Mouse (Mus musculus) G1E (cell line): ENCODE data around the gene Ddi2. TPM values are rescaled to one million over a fixed set of nuclear protein-coding genes. Genes with fewer than 3 reads are reported as not detected.

ENCODE experiments used
- ATAC-seq: 2 replicates; pipeline ENCODE4 v1.8.0; 2016; ENCODE audit warnings: mild to moderate bottlenecking; ENCODE audit not compliant: insufficient number of reproducible peaks, poor library complexity, low FRiP score, severe bottlenecking; ENCODE audit errors: extremely low read depth
- DNase-seq: peaks from one replicate; pipeline ENCODE4 v3.0.0; 2012; ENCODE audit warnings: low spot score
- H3K27me3 ChIP-seq: 2 replicates; pipeline ENCODE4 v1.6.1; 2012; ENCODE audit warnings: mild to moderate bottlenecking, low read length, inconsistent platforms; ENCODE audit not compliant: insufficient read depth
- H3K36me3 ChIP-seq: replicated peaks from 2 replicates; pipeline ENCODE3; 2012; ENCODE audit warnings: mild to moderate bottlenecking, inconsistent platforms
- H3K4me1 ChIP-seq: 2 replicates; pipeline ENCODE4 v1.6.1; 2012; ENCODE audit warnings: low read depth, low read length, inconsistent platforms, mixed read lengths; ENCODE audit not compliant: insufficient read depth
- H3K4me3 ChIP-seq: 2 replicates; pipeline ENCODE4 v1.5.1; 2012; ENCODE audit warnings: low read depth, mild to moderate bottlenecking, inconsistent platforms, low read length, moderate library complexity, mixed read lengths
- H3K9me3 ChIP-seq: replicated peaks from 2 replicates; pipeline ENCODE4 v1.6.1; 2012; ENCODE audit warnings: inconsistent platforms
- CTCF ChIP-seq: IDR thresholded peaks from 2 replicates; pipeline ENCODE4 v1.5.1; 2012; ENCODE audit warnings: low read depth, low read length, inconsistent platforms, mixed read lengths
- GATA1 ChIP-seq: IDR thresholded peaks from 2 replicates; pipeline ENCODE4 v1.6.1; 2012; ENCODE audit warnings: borderline replicate concordance, low read length, inconsistent platforms, mixed read lengths
- GATA2 ChIP-seq: IDR thresholded peaks from 2 replicates; pipeline ENCODE4 v1.6.1; 2012; ENCODE audit warnings: low read depth, low read length, inconsistent platforms, borderline replicate concordance
- POLR2AphosphoS5 ChIP-seq: IDR thresholded peaks from 2 replicates; pipeline ENCODE4 v1.6.1; 2012; ENCODE audit warnings: low read depth, low read length, inconsistent platforms; ENCODE audit not compliant: insufficient replicate concordance
- TAL1 ChIP-seq: conservative IDR thresholded peaks from 2 replicates; pipeline ENCODE4 v1.6.1; 2012; ENCODE audit warnings: low read depth, low read length, inconsistent platforms, mixed read lengths
- polyA plus RNA-seq: library from polyadenylated mRNA; stranded (reverse); fragments of >175 nt; gene quantifications from 2 replicates; pipeline ENCODE4 v1.2.3, GENCODE M21; 2012
- total RNA-seq, 2 experiments: library from RNA; stranded (forward) in 1 of 2; stranded (reverse) in 1 of 2; fragments of 200-1000 nt in 1 of 2; fragments of >200 nt in 1 of 2; fragmentation: Nextera tagmentation in 1 of 2; gene quantifications; 2 replicates each; pipeline ENCODE4 v1.2.3; 2014 to 2017

Gene Ddi2
- total and polyA plus RNA-seq, 3 experiments, result 17.8 to 45.4 (median 27.9) TPM

DNA sequence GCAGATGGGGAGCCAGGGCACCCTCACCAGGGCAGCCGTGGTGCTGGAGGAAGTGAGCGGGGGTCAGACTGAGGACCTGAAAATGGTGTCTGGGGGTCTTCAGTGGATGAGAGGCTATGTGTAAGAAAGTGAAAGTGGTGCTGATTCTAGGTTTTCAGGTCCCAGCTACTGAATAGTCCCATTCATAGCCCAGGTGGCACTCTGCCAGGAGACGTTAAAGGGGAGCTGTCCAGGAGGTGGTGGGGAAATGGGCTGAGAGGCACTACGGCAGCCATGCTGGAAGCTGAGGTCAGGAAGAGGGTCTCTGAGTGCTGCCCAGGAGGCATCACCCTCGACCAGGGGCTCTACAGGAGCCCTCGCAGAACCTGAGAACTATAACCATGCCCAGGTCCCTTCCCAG lies 74.0 kb downstream of the Ddi2 start:
- peaks cover 80% of the 10 kb centered on the region for H3K36me3 ChIP-seq
- H3K4me3 ChIP-seq, result no peak overlapping the region
- H3K4me1 ChIP-seq, result no peaks in the 10 kb centered on the region
- DNase-seq (no peak), ATAC-seq (no peak)
- H3K9me3 ChIP-seq, result no peaks in the 10 kb centered on the region
- H3K27me3 ChIP-seq, result no peaks in the 10 kb centered on the region
- no peak for TF ChIP-seq GATA2
- no peak for TF ChIP-seq GATA1
- TF ChIP-seq TAL1, result no peak
- no peak for TF ChIP-seq CTCF
- no peak for TF ChIP-seq POLR2AphosphoS5

DNA sequence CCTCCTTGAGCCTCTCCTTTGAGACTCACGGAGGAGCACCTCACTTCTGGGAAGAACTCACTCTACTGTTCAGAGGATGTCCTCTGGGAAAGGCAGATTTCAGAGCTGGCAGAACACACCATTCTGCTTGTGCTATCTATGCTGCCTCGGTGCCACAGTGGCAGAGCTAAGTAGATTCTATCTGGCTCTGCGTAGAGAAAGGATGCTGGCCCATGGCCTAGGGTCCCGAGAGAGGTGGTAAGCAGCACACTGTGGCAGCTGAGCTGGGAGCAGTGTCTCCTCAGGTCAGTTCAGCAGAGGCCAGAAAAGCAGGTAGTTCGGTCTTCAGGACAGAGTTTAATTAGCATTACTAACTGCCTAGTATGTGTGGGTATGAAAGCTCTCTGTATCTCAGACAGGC lies 75.0 kb downstream of the Ddi2 start:
- H3K9me3 ChIP-seq, result no peaks in the 10 kb centered on the region

DNA sequence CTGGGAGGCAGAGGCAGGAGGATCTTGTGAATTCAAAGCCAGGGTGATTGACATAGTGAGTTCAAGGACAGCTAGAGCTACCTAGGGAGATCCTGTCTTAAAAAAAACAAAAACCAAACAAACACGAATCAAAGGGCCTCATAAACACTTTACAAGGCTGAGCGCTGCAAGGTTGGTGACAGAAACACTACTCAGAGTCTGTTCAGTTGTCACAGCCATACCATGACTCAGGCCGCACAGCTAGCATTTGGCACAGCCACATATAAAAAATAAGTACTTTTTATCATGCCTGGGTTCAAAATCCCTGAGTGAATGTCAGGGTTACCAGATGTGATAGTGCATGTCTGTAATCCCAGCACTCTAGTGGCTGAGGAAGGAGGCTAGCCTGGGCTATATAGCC lies 76.0 kb downstream of the Ddi2 start:
- H3K4me1 ChIP-seq, result peaks cover 6% of the 10 kb centered on the region; the same call in 1 of the 2 replicates

More for the DNA sequence above, 75.0 kb downstream of the Ddi2 start:
- no peak for DNase-seq
- H3K27me3 ChIP-seq, result no peaks in the 10 kb centered on the region
- H3K4me1 ChIP-seq, result no peaks in the 10 kb centered on the region
- ATAC-seq, result no peak
- H3K4me3 ChIP-seq, result no peak overlapping the region
- H3K36me3 ChIP-seq, result peaks cover 79% of the 10 kb centered on the region
- TF ChIP-seq POLR2AphosphoS5 (no peak), GATA1 (no peak), TAL1 (no peak), CTCF (no peak), GATA2 (no peak)

DNA sequence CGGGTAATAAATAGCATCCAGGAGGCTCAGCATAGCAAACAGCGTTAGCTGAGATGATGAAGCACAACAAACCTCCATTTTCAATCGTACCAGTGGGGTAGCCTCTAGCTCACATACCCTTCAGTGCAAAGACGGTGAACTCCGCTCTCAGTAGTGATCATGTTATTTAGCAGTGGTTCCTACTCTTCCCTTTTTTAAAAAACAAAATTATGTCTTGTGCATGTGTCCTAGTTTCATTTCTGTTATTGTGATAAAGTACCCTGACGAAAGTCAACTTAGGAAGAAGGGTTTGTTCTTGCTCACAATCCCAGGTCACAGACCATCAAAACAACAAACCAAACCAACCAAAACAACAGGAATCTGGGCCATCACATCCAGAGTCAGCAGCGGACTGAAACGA lies 77.2 kb downstream of the Ddi2 start:
- H3K36me3 ChIP-seq, result peaks cover 81% of the 10 kb centered on the region
- H3K4me1 ChIP-seq, result peaks cover 7% of the 10 kb centered on the region; the same call in 1 of the 2 replicates
- H3K9me3 ChIP-seq, result no peaks in the 10 kb centered on the region
- TF ChIP-seq GATA2, result no peak
- TF ChIP-seq GATA1, result no peak
- TF ChIP-seq CTCF, result no peak
- no peak for TF ChIP-seq TAL1
- no peak for TF ChIP-seq POLR2AphosphoS5
- no peaks in the 10 kb centered on the region for H3K27me3 ChIP-seq
- DNase-seq (no peak), ATAC-seq (no peak)
- H3K4me3 ChIP-seq, result no peak overlapping the region

More for the DNA sequence above, 76.0 kb downstream of the Ddi2 start:
- Histone ChIP-seq H3K9me3 (no peaks in the 10 kb centered on the region), H3K4me3 (no peak overlapping the region), H3K27me3 (no peaks in the 10 kb centered on the region), H3K36me3 (peaks cover 80% of the 10 kb centered on the region)
- ATAC-seq (no peak), DNase-seq (no peak)
- TF ChIP-seq CTCF (no peak), TAL1 (no peak), POLR2AphosphoS5 (no peak), GATA2 (no peak), GATA1 (no peak)

DNA sequence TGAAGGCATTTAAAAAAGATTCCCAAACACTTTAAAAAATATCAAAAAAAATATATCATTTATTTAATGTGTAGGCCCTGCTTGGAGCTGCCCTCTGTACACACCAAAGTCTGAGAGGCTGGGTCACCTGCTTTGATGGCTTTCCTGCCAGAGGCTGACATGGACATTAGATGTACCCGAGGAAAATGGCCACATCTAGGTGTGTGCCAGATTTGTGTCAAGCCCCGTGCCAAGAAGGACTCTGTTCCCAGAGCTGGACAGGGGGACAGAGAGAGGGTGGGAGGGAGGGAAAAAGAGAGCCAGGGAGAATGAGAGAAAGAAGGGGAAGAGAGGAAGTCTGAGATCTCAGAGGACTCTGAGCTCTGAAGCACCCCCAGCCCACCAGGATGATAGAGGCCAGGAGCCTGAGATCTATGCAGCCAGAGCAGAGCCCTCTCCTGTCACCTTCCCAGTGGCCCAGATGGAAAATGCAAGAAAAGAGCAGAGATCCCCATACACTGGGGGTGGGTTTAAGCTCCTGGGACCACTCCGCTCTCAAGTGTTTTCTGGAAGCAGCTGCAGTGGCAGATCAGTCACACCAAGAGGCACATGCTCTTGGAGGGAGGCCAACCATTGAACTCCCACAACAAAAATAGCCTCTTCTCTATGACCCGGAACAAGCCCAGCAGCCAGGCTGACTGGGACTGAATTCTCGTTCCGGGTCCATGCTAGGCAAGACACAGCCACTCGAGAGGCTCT lies 79.9 kb downstream of the Ddi2 start:
- TF ChIP-seq GATA1, result no peak
- no peak for TF ChIP-seq GATA2
- no peak for TF ChIP-seq TAL1
- TF ChIP-seq CTCF, result no peak
- Histone ChIP-seq H3K27me3 (no peaks in the 10 kb centered on the region), H3K36me3 (peaks cover 81% of the 10 kb centered on the region), H3K9me3 (no peaks in the 10 kb centered on the region), H3K4me3 (no peak overlapping the region), H3K4me1 (peaks cover 7% of the 10 kb centered on the region; the same call in 1 of the 2 replicates)
- ATAC-seq (no peak), DNase-seq (no peak)

DNA sequence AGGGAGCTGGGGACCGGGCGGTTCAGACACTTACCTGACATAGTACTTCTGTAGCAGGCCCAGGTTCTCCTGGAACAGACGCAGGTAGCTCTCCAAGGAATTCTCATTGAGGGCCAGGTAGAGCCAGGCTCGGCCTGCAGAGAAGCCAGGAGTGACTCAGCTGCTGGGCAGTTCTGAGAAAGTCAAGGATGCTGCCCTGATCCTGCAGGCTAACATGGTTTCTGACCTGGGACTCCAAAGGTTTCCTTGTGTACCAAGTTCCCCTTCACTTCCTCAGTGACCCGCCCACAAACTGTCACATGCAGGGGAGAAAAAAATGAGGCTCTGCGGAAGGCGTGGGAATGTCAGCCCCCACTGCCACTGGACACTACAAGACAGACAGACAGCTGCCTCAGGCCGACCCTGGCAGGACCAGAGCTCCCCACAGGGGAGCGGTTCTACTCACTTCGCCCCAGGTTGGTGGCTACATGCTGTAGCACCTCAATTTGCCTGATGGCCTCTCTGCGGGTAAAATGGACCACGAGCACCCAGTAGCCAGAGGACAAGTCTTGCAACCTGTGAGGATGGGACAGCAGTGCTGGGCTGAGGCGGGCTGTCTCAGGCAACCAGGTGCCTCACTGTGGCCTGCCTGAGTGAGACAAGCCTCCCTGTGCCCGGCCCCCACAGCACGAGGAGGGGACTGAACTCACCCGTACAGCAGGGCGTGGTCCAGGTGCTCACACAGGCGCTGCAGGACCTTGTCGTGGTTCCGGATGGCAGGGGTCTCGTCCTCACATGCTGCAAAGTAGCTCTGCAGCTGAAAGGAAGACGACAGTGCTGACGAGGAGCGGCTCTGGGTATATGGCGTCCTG lies 81.0 kb downstream of the Ddi2 start:
- peaks cover 7% of the 10 kb centered on the region; the same call in 1 of the 2 replicates for H3K4me1 ChIP-seq
- no peak overlapping the region for H3K4me3 ChIP-seq
- DNase-seq (no peak), ATAC-seq (no peak)
- no peak for TF ChIP-seq CTCF
- TF ChIP-seq TAL1, result no peak
- no peak for TF ChIP-seq POLR2AphosphoS5
- no peak for TF ChIP-seq GATA2
- no peak for TF ChIP-seq GATA1
- H3K9me3 ChIP-seq, result no peaks in the 10 kb centered on the region
- no peaks in the 10 kb centered on the region for H3K27me3 ChIP-seq
- H3K36me3 ChIP-seq, result peaks cover 84% of the 10 kb centered on the region
